In genomic region chr11:57970541-57970940, GRCm38 (mm10) we compare ENCODE assay signal across 15 mouse cellular contexts. TPM values are rescaled to one million over a fixed set of nuclear protein-coding genes. Genes with fewer than 3 reads are reported as not detected.
DNase-seq lines count a peak whose midpoint lies in the region; ATAC-seq and TF ChIP-seq lines count a peak whose summit lies in the region.
"Had no signal": no experiment of that assay in that cellular context is flagged by ENCODE, and none has a peak within 500 bp of the region (broad histone marks: within the 10 kb centered on the region; RNA-seq: fewer than 3 reads in every experiment).

No protein-coding gene starts in this region.

- TF ChIP-seq POLR2A in kidney, adult 2 months (IDR thresholded peaks at IDR 0.05; ENCODE audit: low read depth, low read length) = no peak

- ATAC-seq in limb, embryonic 12.5 days (ENCODE audit: insufficient number of reproducible peaks, insufficient read depth, low FRiP score, low TSS enrichment, low read depth) = no peak
- ATAC-seq: activated CD4-positive, CD25-positive, alpha-beta regulatory T cell, adult 4 months; inflammation-experienced regulatory T-cells, adult 6 months had no signal

- no peak for TF ChIP-seq CTCF in kidney, adult 2 months (conservative IDR thresholded peaks at IDR 0.05; ENCODE audit: insufficient read depth, insufficient read length, low read depth, low read length)

- H3K9me3 ChIP-seq in limb, embryonic 12.5 days = peaks cover 7% of the 10 kb centered on the region; the same call in 1 of the 2 replicates
- H3K9me3 ChIP-seq: embryonic facial prominence, embryonic 12.5 days had no signal

- H3K4me1 ChIP-seq in kidney, adult 2 months (ENCODE audit: control insufficient read depth, insufficient read depth, low read length) = peaks cover 2% of the 10 kb centered on the region; the same call in 1 of the 2 replicates
- H3K4me1 ChIP-seq in limb, embryonic 12.5 days (replicated peaks) = peaks cover 14% of the 10 kb centered on the region

- WGBS in kidney, adult 2 months = 55% methylated on average over 5 of the region's 5 CpGs
- 20% methylated on average over 5 of the region's 5 CpGs for WGBS in limb, embryonic 12.5 days

- no peaks in the 10 kb centered on the region for H3K36me3 ChIP-seq in kidney, adult 2 months (ENCODE audit: control insufficient read depth, insufficient read depth, low read length)
- no peaks in the 10 kb centered on the region for H3K36me3 ChIP-seq in limb, embryonic 12.5 days
- H3K36me3 ChIP-seq: embryonic facial prominence, embryonic 12.5 days; limb, embryonic 13.5 days had no signal

- peak overlapping the region; percentile 27; the same call in 1 of the 2 replicates for H3K9ac ChIP-seq in limb, embryonic 12.5 days (replicated peaks)
- H3K9ac ChIP-seq: embryonic facial prominence, embryonic 12.5 days; limb, embryonic 13.5 days had no signal

- H3K4me2 ChIP-seq in limb, embryonic 12.5 days = no peak overlapping the region
- H3K4me2 ChIP-seq: embryonic facial prominence, embryonic 12.5 days; limb, embryonic 13.5 days had no signal

- H3K4me3 ChIP-seq in kidney, adult 2 months (ENCODE audit: insufficient read depth, low read depth, low read length) = no peak overlapping the region
- no peak overlapping the region for H3K4me3 ChIP-seq in limb, embryonic 12.5 days (replicated peaks)
- H3K4me3 ChIP-seq: embryonic facial prominence, embryonic 12.5 days; limb, embryonic 13.5 days had no signal

- peak overlapping the region; percentile 45 for H3K27ac ChIP-seq in kidney, adult 2 months (ENCODE audit: insufficient read depth, low read depth, low read length)
- peak overlapping the region; percentile 53; the same call in 1 of the 2 replicates for H3K27ac ChIP-seq in limb, embryonic 12.5 days
- H3K27ac ChIP-seq: embryonic facial prominence, embryonic 12.5 days; limb, embryonic 13.5 days had no signal

- peak; percentile 36 for DNase-seq in kidney, adult 2 months
- DNase-seq in kidney, postnatal 25 days = no peak
- peak; percentile 98 for DNase-seq in ES-CJ7 (ENCODE audit: low read depth, low spot score)
- DNase-seq in WW6 (ENCODE audit: low read depth, low spot score) = peak; percentile 90
- DNase-seq in frontal cortex, postnatal 36 days (ENCODE audit: low spot score in 2 of 2) = no peak
- no peak for DNase-seq in left cerebral cortex, adult 11 months (ENCODE audit: low spot score)
- no peak for DNase-seq in B cell, adult 2 months
- DNase-seq: cerebellum, postnatal 10 days; heart, postnatal 10 days had no signal

- H3K27me3 ChIP-seq in kidney, adult 2 months (replicated peaks; ENCODE audit: control insufficient read depth, insufficient read depth, low read length) = no peaks in the 10 kb centered on the region
- no peaks in the 10 kb centered on the region for H3K27me3 ChIP-seq in limb, embryonic 12.5 days
- H3K27me3 ChIP-seq: CH12.LX; embryonic facial prominence, embryonic 12.5 days; limb, embryonic 13.5 days had no signal

RNA-seq across cellular contexts. Expression of gene Larp1, which starts 38.3 kb away (rescaled TPM):
- 35.3 and 36.8 TPM in 2 replicates for polyA plus RNA-seq in kidney, adult 2 months (2012; rRNA removed)
- polyA plus RNA-seq in limb, embryonic 12.5 days (2016; fragmentation: Nextera tagmentation; extraction: Ambion mirVana) = 17.6 and 21.7 TPM in 2 replicates

Comparison
In these comparisons a context has a peak if more than half of its experiments do, and no peak if none do; other contexts are left out.
1. DNase-seq: peak in kidney, adult 2 months (single experiment), ES-CJ7 (single experiment) and WW6 (single experiment); none in kidney, postnatal 25 days (0 of 2), frontal cortex, postnatal 36 days (0 of 2), left cerebral cortex, adult 11 months (single experiment) and B cell, adult 2 months (0 of 2).